Mouse (Mus musculus): ENCODE results near the gene Rasal1.

DNA sequence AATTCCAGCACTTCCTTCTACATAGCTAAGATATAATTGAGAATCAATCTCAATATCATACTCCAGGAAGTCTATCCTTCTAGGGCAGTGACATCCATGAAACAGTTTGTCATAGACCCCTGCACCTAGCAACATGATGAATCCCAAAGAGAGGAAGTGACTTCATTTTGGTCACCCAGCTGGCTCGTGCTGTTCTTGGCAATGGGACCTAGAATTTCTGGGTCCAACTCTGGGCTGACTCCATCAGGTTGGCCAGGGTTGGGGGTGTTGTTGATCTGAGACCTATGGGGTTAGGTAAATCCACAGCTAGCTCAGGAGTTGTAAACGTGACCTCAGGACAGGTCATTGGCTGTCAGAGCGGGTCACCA, 38.9 kb downstream of the Rasal1 start:
- TF ChIP-seq POLR2A (IDR thresholded peaks at IDR 0.05; ENCODE audit: insufficient read depth, low read depth, low read length) (no peak), CTCF (IDR thresholded peaks at IDR 0.05) (no peak)

Measured in heart, adult 2 months (tissue).